Mouse (Mus musculus) limb, embryonic 14.5 days (tissue): ENCODE measurements around the gene Slc25a26. TPM values are rescaled to one million over a fixed set of nuclear protein-coding genes. Genes with fewer than 3 reads are reported as not detected.

ENCODE experiments used
- ATAC-seq: fragments of 200-750 bp; cut with Nextera tagmentation; 2 replicates; pipeline ENCODE4 v1.8.0; 2017; ENCODE audit warnings: low read depth, moderate number of reproducible peaks, moderate TSS enrichment; ENCODE audit not compliant: low FRiP score
- DNase-seq: peaks from one replicate; pipeline ENCODE4 v3.0.0-alpha.2; 2015; ENCODE audit warnings: low spot score
- H3K27ac ChIP-seq: fragments of 300-500 bp; sonication (generic); replicated peaks from 2 replicates; pipeline ENCODE4 v1.5.1; 2014; ENCODE audit warnings: low read depth, mild to moderate bottlenecking, low read length, moderate library complexity, mixed read lengths
- H3K27me3 ChIP-seq: fragments of 300-500 bp; sonication (generic); 2 replicates; pipeline ENCODE4 v1.6.1; 2014; ENCODE audit warnings: low read length, mixed read lengths; ENCODE audit not compliant: control insufficient read depth, insufficient read depth
- H3K36me3 ChIP-seq: fragments of 300-500 bp; sonication (generic); 2 replicates; pipeline ENCODE4 v1.6.1; 2014; ENCODE audit warnings: mild to moderate bottlenecking, low read length, moderate library complexity, mixed read lengths; ENCODE audit not compliant: control insufficient read depth, insufficient read depth
- H3K4me1 ChIP-seq: fragments of 300-500 bp; sonication (generic); 2 replicates; pipeline ENCODE4 v1.6.1; 2014; ENCODE audit warnings: antibody characterized with exemption, low read length, mixed read lengths; ENCODE audit not compliant: control insufficient read depth, insufficient read depth
- H3K4me2 ChIP-seq: fragments of 300-500 bp; sonication (generic); replicated peaks from 2 replicates; pipeline ENCODE4 v1.6.1; 2014; ENCODE audit warnings: low read depth, mild to moderate bottlenecking, low read length, moderate library complexity; ENCODE audit not compliant: severe bottlenecking
- H3K4me3 ChIP-seq: fragments of 300-500 bp; sonication (generic); replicated peaks from 2 replicates; pipeline ENCODE4 v1.5.1; 2014; ENCODE audit warnings: low read length
- H3K9ac ChIP-seq: fragments of 300-500 bp; sonication (generic); 2 replicates; pipeline ENCODE4 v1.6.1; 2014; ENCODE audit warnings: mild to moderate bottlenecking, low read depth, low read length, moderate library complexity; ENCODE audit not compliant: severe bottlenecking
- H3K9me3 ChIP-seq: fragments of 300-500 bp; sonication (generic); 2 replicates; pipeline ENCODE4 v1.6.1; 2016; ENCODE audit warnings: low read length; ENCODE audit not compliant: control insufficient read depth
- POLR2A ChIP-seq: fragments of 200-500 bp; IDR thresholded peaks from 2 replicates; pipeline ENCODE4 v1.8.0; 2012; ENCODE audit warnings: inconsistent platforms, mild to moderate bottlenecking, moderate library complexity, borderline replicate concordance; ENCODE audit not compliant: insufficient read depth, insufficient read length; ENCODE audit errors: extremely low read depth
- WGBS: fragments of 180-500 bp; shearing (Covaris S2); extraction: QIAGEN DNeasy Blood & Tissue Kit; methylation state at CpG from one replicate; pipeline ENCODE4 v1.1.7; 2014; 5-methylcytosine and 5-hydroxymethylcytosine counted together
- polyA plus RNA-seq, 2 experiments: library from polyadenylated mRNA; depleted of rRNA in 1 of 2; stranded (reverse) in 1 of 2; unstranded in 1 of 2; fragments of >200 nt; fragmentation: Nextera tagmentation in 1 of 2; extraction: Ambion mirVana in 1 of 2; gene quantifications; 2 replicates each; pipeline versions ENCODE4 v1.2.1 to v1.2.3; 2012 to 2014

The Slc25a26 gene
- polyA plus RNA-seq, 2 experiments: 7.1 to 9.3 TPM

- TF ChIP-seq POLR2A: no peak
Observed at GRCm38 (mm10) chr6:94647574-94648430, 147.7 kb downstream of the Slc25a26 start.

DNA sequence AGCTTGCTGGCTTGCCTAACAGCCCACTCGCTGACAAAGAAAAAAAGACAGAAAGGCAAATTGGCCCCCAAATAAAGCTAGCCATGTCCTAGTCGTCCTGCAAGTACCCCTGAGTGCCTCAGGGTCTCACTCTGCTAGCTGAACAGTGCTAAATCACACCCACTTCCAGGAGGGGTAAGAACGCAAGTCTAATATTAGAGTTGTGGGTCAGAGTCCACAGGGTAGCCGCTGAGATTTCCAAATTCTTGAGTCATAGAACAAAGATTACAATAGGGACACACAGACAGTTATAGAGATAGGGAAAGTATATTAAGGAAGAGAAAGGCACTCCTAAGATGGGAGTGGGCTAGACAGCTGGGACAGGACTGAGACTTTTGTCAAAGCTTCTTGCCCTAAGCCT, 148.4 kb downstream of the Slc25a26 start:
- ATAC-seq (no peak), DNase-seq (no peak)
- Histone ChIP-seq H3K27me3 (no peaks in the 10 kb centered on the region), H3K4me1 (peaks cover 51% of the 10 kb centered on the region), H3K4me2 (peak overlapping the region; percentile 32; the same call in 1 of the 2 replicates), H3K9me3 (no peaks in the 10 kb centered on the region), H3K9ac (0 out of 2 replicates have a peak overlapping the region, but pooled peaks have one; percentile 13), H3K36me3 (peaks cover 7% of the 10 kb centered on the region), H3K4me3 (no peak overlapping the region), H3K27ac (peak overlapping the region; percentile 64)
- WGBS: 37% methylated on average over 4 of the region's 4 CpGs
- TF ChIP-seq POLR2A: no peak

More at GRCm38 (mm10) chr6:94647574-94648430, 147.7 kb downstream of the Slc25a26 start:
- Histone ChIP-seq H3K9ac (no peak overlapping the region), H3K4me2 (peak overlapping the region; percentile 32), H3K27ac (peak overlapping the region; percentile 64), H3K4me3 (no peak overlapping the region), H3K27me3 (no peaks in the 10 kb centered on the region), H3K9me3 (no peaks in the 10 kb centered on the region), H3K4me1 (peaks cover 51% of the 10 kb centered on the region), H3K36me3 (peaks cover 7% of the 10 kb centered on the region)
- DNase-seq: peak; percentile 88
- 6% methylated on average over 10 of the region's 10 CpGs for WGBS
- ATAC-seq: peak; percentile 91

- no peaks in the 10 kb centered on the region for H3K27me3 ChIP-seq
- no peak overlapping the region for H3K9ac ChIP-seq
- no peak overlapping the region for H3K4me2 ChIP-seq
- H3K9me3 ChIP-seq: no peaks in the 10 kb centered on the region
- WGBS: 88% methylated on average over 1 of the region's 1 CpGs
- H3K4me1 ChIP-seq: peaks cover 45% of the 10 kb centered on the region
- peaks cover 16% of the 10 kb centered on the region for H3K36me3 ChIP-seq
- ATAC-seq (no peak), DNase-seq (no peak)
- H3K4me3 ChIP-seq: no peak overlapping the region
- no peak overlapping the region for H3K27ac ChIP-seq
- no peak for TF ChIP-seq POLR2A
Observed at GRCm38 (mm10) chr6:94649637-94650036, 149.5 kb downstream of the Slc25a26 start.

GRCm38 (mm10) chr6:94651541-94651940, 151.4 kb downstream of the Slc25a26 start:
- Histone ChIP-seq H3K36me3 (peaks cover 20% of the 10 kb centered on the region), H3K9me3 (no peaks in the 10 kb centered on the region), H3K4me2 (no peak overlapping the region), H3K9ac (no peak overlapping the region), H3K4me1 (peaks cover 29% of the 10 kb centered on the region), H3K27ac (no peak overlapping the region), H3K4me3 (no peak overlapping the region), H3K27me3 (no peaks in the 10 kb centered on the region)
- WGBS: 82% methylated on average over 17 of the region's 17 CpGs
- DNase-seq: no peak
- no peak for ATAC-seq
- no peak for TF ChIP-seq POLR2A

DNA sequence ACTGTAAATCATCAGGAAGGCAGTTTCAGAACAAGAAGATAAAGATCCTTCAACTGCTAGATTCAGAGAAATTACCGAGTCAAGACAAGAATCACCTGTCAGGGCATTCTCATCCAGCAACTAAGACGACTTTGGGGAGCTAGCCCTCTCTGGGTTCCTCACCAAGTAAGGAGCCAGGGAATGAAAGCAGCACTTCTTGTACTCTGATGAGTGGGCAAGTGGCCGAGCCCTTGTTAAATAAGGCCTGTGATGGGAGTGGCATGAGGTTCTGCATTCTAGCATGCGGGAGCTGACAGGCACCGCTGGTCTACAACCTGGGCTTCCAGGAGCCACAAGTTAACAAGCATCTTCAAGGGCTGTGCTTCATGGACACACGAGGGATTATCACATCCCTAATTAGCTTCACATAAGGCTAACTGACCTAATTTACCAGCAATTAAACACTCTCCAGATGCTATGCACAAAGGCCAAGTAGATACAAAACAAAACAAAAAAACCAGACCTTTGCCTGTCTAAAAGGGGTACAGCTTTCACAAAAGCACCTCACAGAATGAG, 152.6 kb downstream of the Slc25a26 start:
- no peak for TF ChIP-seq POLR2A
- WGBS: 39% methylated on average over 6 of the region's 6 CpGs
- Histone ChIP-seq H3K36me3 (peaks cover 20% of the 10 kb centered on the region), H3K27me3 (no peaks in the 10 kb centered on the region), H3K4me2 (no peak overlapping the region), H3K4me1 (peaks cover 21% of the 10 kb centered on the region), H3K9me3 (no peaks in the 10 kb centered on the region), H3K9ac (no peak overlapping the region), H3K27ac (no peak overlapping the region), H3K4me3 (no peak overlapping the region)
- ATAC-seq (no peak), DNase-seq (no peak)
